Mouse (Mus musculus) hematopoietic stem cell, adult 5-6 weeks (primary cell): Measurements from ENCODE around the gene Krt83. TPM values are rescaled to one million over a fixed set of nuclear protein-coding genes. Genes with fewer than 3 reads are reported as not detected.
A peak's percentile ranks its signal among the peaks of the same experiment; 100 is the strongest.

Experiments used
- ATAC-seq, 2 experiments: fragments of 125-278 bp in 1 of 2; replicated peaks in 1 of 2; 2 replicates each; pipeline ENCODE4 v1.8.0; 2016 to 2017; ENCODE audit warnings: inconsistent platforms in 2 of 2, mild to moderate bottlenecking in 2 of 2, moderate number of reproducible peaks in 2 of 2, low read depth in 1 of 2, moderate TSS enrichment in 1 of 2; ENCODE audit not compliant: low FRiP score in 2 of 2, poor library complexity in 2 of 2, severe bottlenecking in 2 of 2, insufficient read depth in 1 of 2, low TSS enrichment in 1 of 2
- total RNA-seq: library from RNA; stranded (forward); fragments of 172-1452, 232-1000 nt; gene quantifications from 2 replicates; pipeline ENCODE4 v1.2.3, GENCODE M21; 2017

Krt83 gene
- total RNA-seq, 1 experiment from 2014 or later = not detected

GRCm38 (mm10) chr15:101484939-101485338 is 6.4 kb downstream of the Krt83 start:
- peak; percentile 17 to 19; a peak in 1 of 4 replicates for ATAC-seq

- ATAC-seq = no peak
Measured at GRCm38 (mm10) chr15:101483646-101484045, 7.7 kb downstream of the Krt83 start.

GRCm38 (mm10) chr15:101482056-101482455 is 9.3 kb downstream of the Krt83 start:
- no peak for ATAC-seq

GRCm38 (mm10) chr15:101479666-101480060 is 11.6 kb downstream of the Krt83 start:
- no peak for ATAC-seq

GRCm38 (mm10) chr15:101479007-101479665 is 12.2 kb downstream of the Krt83 start:
- peak; percentile 65 to 68; a peak in 3 of 4 replicates for ATAC-seq

GRCm38 (mm10) chr15:101472952-101473528 is 18.3 kb downstream of the Krt83 start, which contains the start of gene Krt86:
TSS of gene Krt86 (plus strand) at chr15:101473478.
- ATAC-seq = peak in 1 of 2 experiments; percentile 25; a peak in 2 of 4 replicates

- peak; percentile 43 to 62; a peak in 1 of 4 replicates for ATAC-seq
Measured at GRCm38 (mm10) chr15:101469093-101469492, 22.2 kb downstream of the Krt83 start.

GRCm38 (mm10) chr15:101463651-101464050 is 27.7 kb downstream of the Krt83 start, which contains the start of gene Krt81:
TSS of gene Krt81 (minus strand) at chr15:101463751.
- no peak for ATAC-seq

GRCm38 (mm10) chr15:101459283-101459682 is 32.0 kb downstream of the Krt83 start:
- no peak for ATAC-seq

- ATAC-seq = no peak
Measured at GRCm38 (mm10) chr15:101458361-101458930, 32.9 kb downstream of the Krt83 start.

GRCm38 (mm10) chr15:101455891-101456290 is 35.4 kb downstream of the Krt83 start:
- ATAC-seq = no peak

GRCm38 (mm10) chr15:101455292-101455691 is 36.0 kb downstream of the Krt83 start:
- no peak for ATAC-seq

GRCm38 (mm10) chr15:101454774-101455173 is 36.5 kb downstream of the Krt83 start:
- ATAC-seq = no peak

GRCm38 (mm10) chr15:101453093-101453736 is 38.1 kb downstream of the Krt83 start:
- ATAC-seq = peak; percentile 85 to 92

- ATAC-seq = no peak
Measured at GRCm38 (mm10) chr15:101447444-101447843, 43.9 kb downstream of the Krt83 start, which contains the start of gene Krt88. TSS of gene Krt88 (plus strand) at chr15:101447744.

- no peak for ATAC-seq
Measured at GRCm38 (mm10) chr15:101446572-101446971, 44.7 kb downstream of the Krt83 start.

- no peak for ATAC-seq
Measured at GRCm38 (mm10) chr15:101440837-101441236, 50.5 kb downstream of the Krt83 start.

GRCm38 (mm10) chr15:101438555-101438954 is 52.8 kb downstream of the Krt83 start, which contains the start of gene Krt87:
TSS of gene Krt87 (minus strand) at chr15:101438804.
- no peak for ATAC-seq
